Mouse (Mus musculus) hindbrain, embryonic 14.5 days (tissue): ENCODE results near the gene Gm826. TPM values are rescaled to one million over a fixed set of nuclear protein-coding genes. Genes with fewer than 3 reads are reported as not detected.

ENCODE experiments used
- ATAC-seq: fragments of 200-750 bp; cut with Nextera tagmentation; 2 replicates; pipeline ENCODE4 v1.8.0; 2017; ENCODE audit warnings: moderate number of reproducible peaks, mild to moderate bottlenecking, moderate TSS enrichment, moderate library complexity; ENCODE audit not compliant: low FRiP score
- DNase-seq: peaks from one replicate; pipeline ENCODE4 v3.0.0-alpha.2; 2015; ENCODE audit warnings: low spot score
- H3K27ac ChIP-seq: fragments of 300-500 bp; sonication (generic); 2 replicates; pipeline ENCODE4 v1.5.1; 2014; ENCODE audit warnings: mild to moderate bottlenecking, moderate library complexity
- H3K27me3 ChIP-seq: fragments of 300-500 bp; sonication (generic); 2 replicates; pipeline ENCODE4 v1.6.1; 2014; ENCODE audit warnings: mild to moderate bottlenecking, low read length, mixed read lengths; ENCODE audit not compliant: control insufficient read depth, insufficient read depth
- H3K36me3 ChIP-seq: fragments of 300-500 bp; sonication (generic); replicated peaks from 2 replicates; pipeline ENCODE4 v1.6.1; 2014; ENCODE audit not compliant: control insufficient read depth, insufficient read depth
- H3K4me1 ChIP-seq: fragments of 300-500 bp; sonication (generic); replicated peaks from 2 replicates; pipeline ENCODE4 v1.6.1; 2014; ENCODE audit warnings: antibody characterized with exemption, low read length, mixed read lengths; ENCODE audit not compliant: control insufficient read depth, insufficient read depth
- H3K4me2 ChIP-seq: fragments of 300-500 bp; sonication (generic); replicated peaks from 2 replicates; pipeline ENCODE4 v1.6.1; 2014; ENCODE audit warnings: mild to moderate bottlenecking, moderate library complexity
- H3K4me3 ChIP-seq: fragments of 300-500 bp; sonication (generic); replicated peaks from 2 replicates; pipeline ENCODE4 v1.5.1; 2014; ENCODE audit warnings: mild to moderate bottlenecking, low read length
- H3K9ac ChIP-seq: fragments of 300-500 bp; sonication (generic); 2 replicates; pipeline ENCODE4 v1.6.1; 2014
- H3K9me3 ChIP-seq: fragments of 300-500 bp; sonication (generic); 2 replicates; pipeline ENCODE4 v1.6.1; 2016; ENCODE audit warnings: low read length; ENCODE audit not compliant: control insufficient read depth
- WGBS: fragments of 180-500 bp; shearing (Covaris S2); extraction: QIAGEN DNeasy Blood & Tissue Kit; methylation state at CpG from one replicate; pipeline ENCODE4 v1.1.7; 2014; 5-methylcytosine and 5-hydroxymethylcytosine counted together
- polyA plus RNA-seq: library from polyadenylated mRNA; unstranded; fragments of >200 nt; fragmentation: Nextera tagmentation; extraction: Ambion mirVana; gene quantifications from 2 replicates; pipeline ENCODE4 v1.2.1, GENCODE M21; 2014

The Gm826 gene
- polyA plus RNA-seq, 1 experiment from 2014 or later, result 0.36 TPM

GRCm38 (mm10) chr2:160357442-160357841 lies 23.5 kb upstream of the Gm826 start:
- Histone ChIP-seq H3K4me2 (no peak overlapping the region), H3K4me1 (no peaks in the 10 kb centered on the region; the same call in 1 of the 2 replicates), H3K36me3 (no peaks in the 10 kb centered on the region), H3K27me3 (peaks cover 58% of the 10 kb centered on the region), H3K9ac (no peak overlapping the region), H3K9me3 (no peaks in the 10 kb centered on the region), H3K27ac (no peak overlapping the region), H3K4me3 (no peak overlapping the region)
- DNase-seq (no peak), ATAC-seq (no peak)
- 36% methylated on average over 4 of the region's 4 CpGs for WGBS

DNA sequence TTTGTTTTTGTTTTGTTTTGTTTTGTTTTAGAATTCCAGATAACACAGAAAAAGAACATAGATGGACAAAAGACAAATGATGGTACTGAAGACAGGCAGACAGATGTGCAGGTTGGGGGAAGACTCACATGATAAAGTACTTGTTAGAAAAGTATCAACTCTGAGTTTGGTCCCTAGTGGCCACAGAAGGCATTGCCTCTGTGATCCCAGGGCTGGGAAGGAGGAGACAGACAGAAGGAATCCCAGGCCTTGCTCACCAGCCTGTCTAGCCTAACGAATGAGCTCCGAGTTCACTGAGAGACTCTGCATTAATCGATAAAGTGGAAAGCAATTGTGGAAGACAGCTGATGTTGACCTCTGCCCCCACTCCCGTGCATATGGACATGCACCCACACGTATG lies 22.2 kb upstream of the Gm826 start:
- Histone ChIP-seq H3K27ac (no peak overlapping the region), H3K4me3 (no peak overlapping the region), H3K36me3 (no peaks in the 10 kb centered on the region), H3K4me2 (no peak overlapping the region), H3K9me3 (no peaks in the 10 kb centered on the region), H3K9ac (no peak overlapping the region), H3K4me1 (peaks cover 3% of the 10 kb centered on the region; the same call in 1 of the 2 replicates), H3K27me3 (peaks cover 45% of the 10 kb centered on the region)
- DNase-seq, result no peak
- WGBS, result 52% methylated on average over 5 of the region's 5 CpGs
- no peak for ATAC-seq

GRCm38 (mm10) chr2:160354319-160354718 lies 20.4 kb upstream of the Gm826 start:
- Histone ChIP-seq H3K4me2 (no peak overlapping the region), H3K27ac (no peak overlapping the region), H3K4me3 (no peak overlapping the region), H3K4me1 (peaks cover 4% of the 10 kb centered on the region; the same call in 1 of the 2 replicates), H3K36me3 (no peaks in the 10 kb centered on the region), H3K27me3 (peaks cover 27% of the 10 kb centered on the region), H3K9ac (no peak overlapping the region), H3K9me3 (no peaks in the 10 kb centered on the region)
- 68% methylated on average over 2 of the region's 2 CpGs for WGBS
- no peak for ATAC-seq
- DNase-seq, result no peak

DNA sequence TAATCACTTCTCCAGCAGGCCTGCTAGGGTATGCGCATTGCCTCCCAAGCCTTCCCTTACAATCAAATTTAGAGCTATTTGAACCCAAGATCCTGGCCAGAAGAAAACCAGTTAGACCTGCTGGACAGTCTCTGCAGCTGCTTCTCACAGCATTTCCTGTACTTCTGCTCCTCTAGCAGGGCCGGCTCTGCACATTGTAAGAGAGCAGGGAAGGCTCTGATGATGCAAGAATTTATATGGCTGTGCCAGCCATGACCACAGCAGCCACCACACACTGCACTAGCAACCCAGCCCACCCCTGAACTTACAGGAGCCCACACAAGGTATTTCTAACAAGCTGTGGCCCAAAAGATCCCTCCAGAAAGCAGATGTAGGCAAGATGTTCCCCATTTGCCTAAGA lies 19.6 kb upstream of the Gm826 start:
- 83% methylated on average over 2 of the region's 2 CpGs for WGBS
- no peak for ATAC-seq
- DNase-seq, result no peak
- H3K27ac ChIP-seq, result no peak overlapping the region
- H3K9me3 ChIP-seq, result no peaks in the 10 kb centered on the region
- H3K36me3 ChIP-seq, result no peaks in the 10 kb centered on the region
- no peak overlapping the region for H3K9ac ChIP-seq
- H3K4me1 ChIP-seq, result 0 out of 2 replicates have a peak, but pooled peaks cover 4% of the 10 kb centered on the region
- peaks cover 19% of the 10 kb centered on the region for H3K27me3 ChIP-seq
- H3K4me2 ChIP-seq, result no peak overlapping the region
- H3K4me3 ChIP-seq, result no peak overlapping the region

- DNase-seq (no peak), ATAC-seq (no peak)
- H3K9me3 ChIP-seq, result no peaks in the 10 kb centered on the region
- H3K4me3 ChIP-seq, result no peak overlapping the region
- no peaks in the 10 kb centered on the region for H3K36me3 ChIP-seq
- no peak overlapping the region for H3K9ac ChIP-seq
- no peaks in the 10 kb centered on the region for H3K27me3 ChIP-seq
- no peak overlapping the region for H3K4me2 ChIP-seq
- H3K4me1 ChIP-seq, result 0 out of 2 replicates have a peak, but pooled peaks cover 4% of the 10 kb centered on the region
- no peak overlapping the region for H3K27ac ChIP-seq
- WGBS, result 29% methylated on average over 8 of the region's 8 CpGs
These were observed 17.1 kb upstream of the Gm826 start for GRCm38 (mm10) chr2:160351038-160351574.

DNA sequence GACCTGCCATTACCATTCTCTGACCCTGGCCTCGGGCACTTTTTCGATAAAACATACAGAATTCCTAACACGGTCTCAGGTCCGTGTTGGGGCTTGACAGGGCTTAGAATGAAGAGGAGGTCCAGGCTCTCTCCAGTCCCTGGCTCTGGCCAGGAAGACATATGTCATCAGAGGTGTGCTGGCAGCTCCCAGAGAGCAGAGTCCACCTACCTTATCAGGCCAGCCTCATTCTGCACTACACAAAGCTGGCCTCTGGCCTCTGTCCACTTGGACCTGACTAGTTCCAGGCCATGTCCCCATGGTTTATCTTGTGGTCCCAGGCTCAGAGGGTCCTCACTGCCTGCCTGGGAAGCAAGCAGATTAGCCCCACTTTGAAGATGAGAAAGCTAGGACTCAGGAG lies 15.6 kb upstream of the Gm826 start:
- Histone ChIP-seq H3K27me3 (no peaks in the 10 kb centered on the region), H3K4me2 (no peak overlapping the region), H3K9ac (no peak overlapping the region), H3K9me3 (no peaks in the 10 kb centered on the region), H3K27ac (no peak overlapping the region), H3K4me3 (no peak overlapping the region), H3K36me3 (no peaks in the 10 kb centered on the region), H3K4me1 (0 out of 2 replicates have a peak, but pooled peaks cover 4% of the 10 kb centered on the region)
- DNase-seq (no peak), ATAC-seq (no peak)
- WGBS, result 81% methylated on average over 4 of the region's 4 CpGs

DNA sequence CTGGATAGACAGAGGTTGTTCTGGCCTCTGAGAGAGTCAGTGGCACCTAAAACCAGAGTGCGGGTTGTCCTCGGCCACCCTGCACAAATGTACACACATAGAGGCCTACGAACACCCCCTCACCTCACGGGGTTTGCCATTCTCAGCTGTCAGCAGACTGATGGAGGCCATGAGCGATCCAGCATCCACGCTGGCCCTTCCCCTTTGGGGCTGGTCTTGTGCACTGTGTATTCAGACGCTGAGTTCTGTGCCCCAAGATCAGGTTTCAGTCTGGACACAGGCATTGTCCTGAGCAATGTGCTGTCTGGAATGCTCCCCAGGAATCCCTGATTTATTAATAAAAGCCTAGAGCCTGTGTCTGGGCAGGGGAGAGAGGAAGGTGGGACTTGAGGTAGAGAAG lies 14.8 kb upstream of the Gm826 start:
- 0 out of 2 replicates have a peak, but pooled peaks cover 4% of the 10 kb centered on the region for H3K4me1 ChIP-seq

DNA sequence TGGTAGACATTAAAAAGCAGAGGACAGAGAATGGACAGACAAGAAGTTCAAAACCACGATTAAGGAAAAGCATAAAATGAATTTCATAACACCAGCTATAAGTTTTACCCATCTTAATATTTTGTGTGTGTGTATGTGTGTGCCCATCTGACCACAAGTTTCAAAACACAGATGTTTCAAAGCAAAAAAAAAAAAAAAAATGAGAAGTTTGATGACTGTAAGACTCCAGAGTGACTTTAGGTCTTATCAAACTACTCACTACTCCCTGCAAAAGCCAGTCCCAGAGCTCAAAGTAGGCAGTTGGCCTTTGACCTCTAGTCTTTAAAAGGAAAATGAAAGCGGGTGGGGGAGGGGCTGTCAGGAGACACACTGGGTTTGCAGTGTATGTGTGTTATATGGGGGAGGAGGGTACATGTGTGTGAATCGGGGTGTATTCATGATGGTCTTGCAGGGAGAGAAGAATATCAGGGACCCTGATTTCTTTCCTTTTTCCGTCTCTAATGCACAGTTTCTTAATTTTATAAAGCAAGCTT lies 14.2 kb upstream of the Gm826 start:
- Histone ChIP-seq H3K27me3 (no peaks in the 10 kb centered on the region), H3K4me2 (no peak overlapping the region), H3K9ac (no peak overlapping the region), H3K9me3 (no peaks in the 10 kb centered on the region), H3K27ac (no peak overlapping the region), H3K4me3 (no peak overlapping the region), H3K36me3 (no peaks in the 10 kb centered on the region), H3K4me1 (0 out of 2 replicates have a peak, but pooled peaks cover 4% of the 10 kb centered on the region)
- ATAC-seq (no peak), DNase-seq (no peak)
- WGBS, result 56% methylated on average over 4 of the region's 4 CpGs

More for the DNA sequence above, 14.8 kb upstream of the Gm826 start:
- Histone ChIP-seq H3K27ac (no peak overlapping the region), H3K4me3 (no peak overlapping the region), H3K27me3 (no peaks in the 10 kb centered on the region), H3K9me3 (no peaks in the 10 kb centered on the region), H3K4me2 (no peak overlapping the region), H3K9ac (no peak overlapping the region), H3K36me3 (no peaks in the 10 kb centered on the region)
- 40% methylated on average over 7 of the region's 7 CpGs for WGBS
- DNase-seq (no peak), ATAC-seq (no peak)

- H3K36me3 ChIP-seq, result no peaks in the 10 kb centered on the region
- H3K27me3 ChIP-seq, result no peaks in the 10 kb centered on the region
- no peak overlapping the region for H3K27ac ChIP-seq
- no peak overlapping the region for H3K9ac ChIP-seq
- no peaks in the 10 kb centered on the region for H3K9me3 ChIP-seq
- H3K4me3 ChIP-seq, result no peak overlapping the region
- H3K4me2 ChIP-seq, result no peak overlapping the region
- DNase-seq (no peak), ATAC-seq (no peak)
- no peaks in the 10 kb centered on the region for H3K4me1 ChIP-seq
These were observed 11.7 kb upstream of the Gm826 start for GRCm38 (mm10) chr2:160345644-160346043.

GRCm38 (mm10) chr2:160340121-160340520 lies 6.2 kb upstream of the Gm826 start:
- Histone ChIP-seq H3K4me3 (no peak overlapping the region), H3K4me2 (no peak overlapping the region), H3K27me3 (no peaks in the 10 kb centered on the region), H3K27ac (no peak overlapping the region), H3K4me1 (no peaks in the 10 kb centered on the region), H3K36me3 (no peaks in the 10 kb centered on the region), H3K9ac (no peak overlapping the region), H3K9me3 (no peaks in the 10 kb centered on the region)
- WGBS, result 74% methylated on average over 4 of the region's 4 CpGs
- no peak for ATAC-seq
- DNase-seq, result no peak
